Mouse (Mus musculus): Measurements from ENCODE around the gene Tfb1m. TPM values are rescaled to one million over a fixed set of nuclear protein-coding genes. Genes with fewer than 3 reads are reported as not detected.

Gene Tfb1m
- polyA plus RNA-seq, 1 experiment: 35.6 TPM

- no peak overlapping the region for H3K9ac ChIP-seq (ENCODE audit: low read depth, poor library complexity, severe bottlenecking)
- H3K4me1 ChIP-seq (ENCODE audit: control insufficient read depth, insufficient read depth, low read length): no peaks in the 10 kb centered on the region
- no peak overlapping the region for H3K4me3 ChIP-seq (ENCODE audit: low read depth, low read length)
- H3K9me3 ChIP-seq (replicated peaks; ENCODE audit: control insufficient read depth, insufficient read depth, low read length, poor library complexity, severe bottlenecking): no peaks in the 10 kb centered on the region
- no peaks in the 10 kb centered on the region for H3K27me3 ChIP-seq (ENCODE audit: control insufficient read depth, insufficient read depth, low read length, poor library complexity, severe bottlenecking)
- no peak overlapping the region for H3K27ac ChIP-seq (ENCODE audit: insufficient read depth, low read length)
- peak; percentile 59 for TF ChIP-seq CTCF (IDR thresholded peaks at IDR 0.05; ENCODE audit: low read depth, low read length)
- TF ChIP-seq EP300 (IDR thresholded peaks at IDR 0.05; ENCODE audit: insufficient read depth, low read depth, low read length): no peak
- TF ChIP-seq POLR2A (IDR thresholded peaks at IDR 0.05; ENCODE audit: insufficient read depth, low read length): no peak
- H3K36me3 ChIP-seq (ENCODE audit: control insufficient read depth, insufficient read depth, low read length, poor library complexity, severe bottlenecking): no peaks in the 10 kb centered on the region
Measured at GRCm38 (mm10) chr17:3570876-3571275, 13.3 kb upstream of the Tfb1m start.

GRCm38 (mm10) chr17:3562405-3562804 is 4.8 kb upstream of the Tfb1m start:
- H3K27ac ChIP-seq (ENCODE audit: insufficient read depth, low read length): no peak overlapping the region
- H3K9me3 ChIP-seq (replicated peaks; ENCODE audit: control insufficient read depth, insufficient read depth, low read length, poor library complexity, severe bottlenecking): no peaks in the 10 kb centered on the region
- peak; percentile 68 for TF ChIP-seq CTCF (IDR thresholded peaks at IDR 0.05; ENCODE audit: low read depth, low read length)
- no peak for TF ChIP-seq EP300 (IDR thresholded peaks at IDR 0.05; ENCODE audit: insufficient read depth, low read depth, low read length)
- H3K4me3 ChIP-seq (ENCODE audit: low read depth, low read length): no peak overlapping the region
- no peaks in the 10 kb centered on the region for H3K36me3 ChIP-seq (ENCODE audit: control insufficient read depth, insufficient read depth, low read length, poor library complexity, severe bottlenecking)
- no peaks in the 10 kb centered on the region for H3K4me1 ChIP-seq (ENCODE audit: control insufficient read depth, insufficient read depth, low read length)
- no peaks in the 10 kb centered on the region for H3K27me3 ChIP-seq (ENCODE audit: control insufficient read depth, insufficient read depth, low read length, poor library complexity, severe bottlenecking)
- H3K9ac ChIP-seq (ENCODE audit: low read depth, poor library complexity, severe bottlenecking): no peak overlapping the region

DNA sequence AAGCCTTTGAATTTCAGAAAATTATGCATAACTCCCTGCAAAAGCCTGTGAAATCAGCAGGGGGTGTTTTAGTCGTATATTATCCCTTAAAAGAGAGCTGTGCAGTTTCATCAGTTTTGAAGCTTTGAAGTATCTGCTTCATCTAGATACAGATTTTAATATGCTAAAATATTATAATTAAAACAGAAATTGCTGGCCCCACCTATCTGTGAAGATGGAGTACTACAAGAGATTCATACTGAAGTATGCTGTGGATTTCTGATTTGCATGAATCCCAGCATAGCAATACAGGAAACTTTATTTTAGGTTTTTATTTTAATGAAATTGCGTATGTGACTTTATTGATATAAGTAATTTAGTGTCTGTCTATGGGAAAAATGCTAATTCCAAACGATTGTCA is 3.0 kb upstream of the Tfb1m start:
- H3K27me3 ChIP-seq (ENCODE audit: control insufficient read depth, insufficient read depth, low read length, poor library complexity, severe bottlenecking): no peaks in the 10 kb centered on the region
- H3K9ac ChIP-seq (ENCODE audit: low read depth, poor library complexity, severe bottlenecking): no peak overlapping the region

DNA sequence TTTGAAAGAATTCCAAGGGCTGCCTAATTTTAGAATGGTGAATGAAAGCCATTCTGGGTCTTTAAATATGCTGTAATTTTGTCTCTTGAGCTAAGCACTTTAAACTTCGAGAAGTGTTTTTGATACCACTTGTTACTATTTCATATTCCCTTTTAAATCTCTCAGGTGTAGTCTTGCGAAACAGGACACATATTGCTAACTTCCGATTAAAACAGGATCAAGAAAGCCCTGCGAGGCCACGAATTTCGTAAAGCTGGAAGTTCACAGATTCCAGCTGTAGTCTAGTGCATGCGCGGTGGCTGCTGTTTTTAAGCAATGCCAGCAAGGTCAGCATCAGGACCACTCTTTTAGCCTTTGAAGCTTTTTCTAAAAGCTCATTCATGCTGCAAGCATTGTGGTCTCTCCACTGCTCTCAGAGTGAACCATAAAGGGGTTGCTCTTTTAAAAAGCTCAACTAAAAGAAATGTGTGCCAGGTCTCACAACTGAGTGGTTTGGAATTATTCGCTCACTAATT is 832 bp upstream of the Tfb1m start:
- H3K4me3 ChIP-seq (ENCODE audit: low read depth, low read length): peak overlapping the region; percentile 40; the same call in 1 of the 2 replicates
- no peaks in the 10 kb centered on the region for H3K4me1 ChIP-seq (ENCODE audit: control insufficient read depth, insufficient read depth, low read length)
- H3K27ac ChIP-seq (ENCODE audit: insufficient read depth, low read length): 0 out of 2 replicates have a peak overlapping the region, but pooled peaks have one; percentile 21
- H3K9me3 ChIP-seq (replicated peaks; ENCODE audit: control insufficient read depth, insufficient read depth, low read length, poor library complexity, severe bottlenecking): no peaks in the 10 kb centered on the region
- peak overlapping the region; percentile 62 for H3K9ac ChIP-seq (ENCODE audit: low read depth, poor library complexity, severe bottlenecking)
- H3K27me3 ChIP-seq (ENCODE audit: control insufficient read depth, insufficient read depth, low read length, poor library complexity, severe bottlenecking): no peaks in the 10 kb centered on the region
- TF ChIP-seq EP300 (IDR thresholded peaks at IDR 0.05; ENCODE audit: insufficient read depth, low read depth, low read length): no peak
- TF ChIP-seq CTCF (IDR thresholded peaks at IDR 0.05; ENCODE audit: low read depth, low read length): no peak
- TF ChIP-seq POLR2A (IDR thresholded peaks at IDR 0.05; ENCODE audit: insufficient read depth, low read length): no peak
- H3K36me3 ChIP-seq (ENCODE audit: control insufficient read depth, insufficient read depth, low read length, poor library complexity, severe bottlenecking): no peaks in the 10 kb centered on the region

More for the DNA sequence above, 3.0 kb upstream of the Tfb1m start:
- TF ChIP-seq POLR2A (IDR thresholded peaks at IDR 0.05; ENCODE audit: insufficient read depth, low read length) (no peak), CTCF (IDR thresholded peaks at IDR 0.05; ENCODE audit: low read depth, low read length) (no peak), EP300 (IDR thresholded peaks at IDR 0.05; ENCODE audit: insufficient read depth, low read depth, low read length) (no peak)
- Histone ChIP-seq H3K9me3 (replicated peaks; ENCODE audit: control insufficient read depth, insufficient read depth, low read length, poor library complexity, severe bottlenecking) (no peaks in the 10 kb centered on the region), H3K4me3 (ENCODE audit: low read depth, low read length) (no peak overlapping the region), H3K4me1 (ENCODE audit: control insufficient read depth, insufficient read depth, low read length) (no peaks in the 10 kb centered on the region), H3K36me3 (ENCODE audit: control insufficient read depth, insufficient read depth, low read length, poor library complexity, severe bottlenecking) (no peaks in the 10 kb centered on the region), H3K27ac (ENCODE audit: insufficient read depth, low read length) (no peak overlapping the region)

DNA sequence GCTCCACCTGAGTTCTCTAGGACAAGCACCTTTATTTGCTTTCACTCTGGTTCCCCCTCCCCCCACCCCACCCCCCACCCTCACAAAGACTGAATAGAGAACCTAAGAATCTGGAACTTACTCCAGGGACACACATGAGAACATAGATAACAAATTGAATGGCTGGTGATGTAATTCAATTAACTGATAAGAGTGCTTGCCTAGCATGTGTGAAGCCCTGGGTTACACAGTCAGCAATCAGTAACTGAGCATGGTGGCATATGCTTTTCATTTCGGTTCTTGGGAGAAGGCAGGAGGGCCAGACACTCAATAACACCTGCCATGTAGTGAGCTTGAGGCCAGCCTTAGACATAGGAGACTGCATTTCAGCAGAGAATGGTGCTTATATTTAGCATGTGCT is 1.3 kb downstream of the Tfb1m start:
- Histone ChIP-seq H3K27me3 (ENCODE audit: control insufficient read depth, insufficient read depth, low read length, poor library complexity, severe bottlenecking) (no peaks in the 10 kb centered on the region), H3K36me3 (ENCODE audit: control insufficient read depth, insufficient read depth, low read length, poor library complexity, severe bottlenecking) (no peaks in the 10 kb centered on the region), H3K27ac (ENCODE audit: insufficient read depth, low read length) (no peak overlapping the region), H3K9ac (ENCODE audit: low read depth, poor library complexity, severe bottlenecking) (peak overlapping the region; percentile 38; the same call in 1 of the 2 replicates), H3K4me3 (ENCODE audit: low read depth, low read length) (peak overlapping the region; percentile 17; the same call in 1 of the 2 replicates), H3K4me1 (ENCODE audit: control insufficient read depth, insufficient read depth, low read length) (peaks cover 3% of the 10 kb centered on the region), H3K9me3 (replicated peaks; ENCODE audit: control insufficient read depth, insufficient read depth, low read length, poor library complexity, severe bottlenecking) (no peaks in the 10 kb centered on the region)
- TF ChIP-seq POLR2A (IDR thresholded peaks at IDR 0.05; ENCODE audit: insufficient read depth, low read length): no peak
- no peak for TF ChIP-seq EP300 (IDR thresholded peaks at IDR 0.05; ENCODE audit: insufficient read depth, low read depth, low read length)
- no peak for TF ChIP-seq CTCF (IDR thresholded peaks at IDR 0.05; ENCODE audit: low read depth, low read length)

DNA sequence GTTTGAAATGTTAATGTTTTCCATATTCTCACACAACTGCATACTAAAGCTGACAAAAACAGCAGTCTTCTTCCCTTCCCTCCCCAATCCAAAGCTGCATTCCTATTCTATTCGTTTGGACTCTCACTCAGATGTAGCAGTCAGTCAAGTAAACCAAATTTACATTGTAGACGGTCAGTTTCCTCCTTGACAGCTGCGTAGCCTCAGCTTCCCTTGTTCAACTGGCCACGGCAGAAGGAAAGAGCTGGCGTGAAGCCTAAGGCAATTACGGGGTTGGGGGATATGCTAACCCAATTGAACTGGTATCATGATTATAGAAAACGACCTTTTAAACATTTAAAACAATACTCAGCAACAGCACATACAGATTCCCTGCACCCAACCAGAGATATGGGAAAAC is 9.9 kb downstream of the Tfb1m start:
- H3K4me1 ChIP-seq (ENCODE audit: control insufficient read depth, insufficient read depth, low read length): peaks cover 3% of the 10 kb centered on the region
- no peak overlapping the region for H3K27ac ChIP-seq (ENCODE audit: insufficient read depth, low read length)
- H3K36me3 ChIP-seq (ENCODE audit: control insufficient read depth, insufficient read depth, low read length, poor library complexity, severe bottlenecking): peaks cover under 1% of the 10 kb centered on the region; the same call in 1 of the 2 replicates
- H3K4me3 ChIP-seq (ENCODE audit: low read depth, low read length): no peak overlapping the region
- no peak for TF ChIP-seq CTCF (IDR thresholded peaks at IDR 0.05; ENCODE audit: low read depth, low read length)
- no peak overlapping the region for H3K9ac ChIP-seq (ENCODE audit: low read depth, poor library complexity, severe bottlenecking)
- no peaks in the 10 kb centered on the region for H3K27me3 ChIP-seq (ENCODE audit: control insufficient read depth, insufficient read depth, low read length, poor library complexity, severe bottlenecking)
- H3K9me3 ChIP-seq (replicated peaks; ENCODE audit: control insufficient read depth, insufficient read depth, low read length, poor library complexity, severe bottlenecking): no peaks in the 10 kb centered on the region

All from ES-Bruce4 (cell line).